Mouse (Mus musculus) heart, adult 2 months (tissue): ENCODE measurements around the gene Taldo1. TPM values are rescaled to one million over a fixed set of nuclear protein-coding genes. Genes with fewer than 3 reads are reported as not detected.

Source experiments
- DNase-seq, 2 experiments: peaks; one replicate each; pipeline ENCODE4 v3.0.0; 2021
- H3K27ac ChIP-seq: fragments of 200-600 bp; 2 replicates; pipeline ENCODE4 v1.8.1; 2022
- H3K27me3 ChIP-seq: fragments of 200-500 bp; 2 replicates; pipeline ENCODE4 v1.6.1; 2012; ENCODE audit warnings: mild to moderate bottlenecking, low read length, inconsistent platforms, mixed read lengths; ENCODE audit not compliant: control insufficient read depth, insufficient read depth
- H3K36me3 ChIP-seq: fragments of 200-500 bp; 2 replicates; pipeline ENCODE4 v1.6.1; 2012; ENCODE audit warnings: low read length, inconsistent platforms; ENCODE audit not compliant: control insufficient read depth, insufficient read depth
- H3K4me1 ChIP-seq: fragments of 200-500 bp; 2 replicates; pipeline ENCODE4 v1.6.1; 2011; ENCODE audit warnings: low read length; ENCODE audit not compliant: control insufficient read depth, insufficient read depth
- H3K4me3 ChIP-seq: fragments of 200-600 bp; 2 replicates; pipeline ENCODE4 v1.8.1; 2022
- H3K79me2 ChIP-seq: fragments of 200-500 bp; replicated peaks from 2 replicates; pipeline ENCODE4 v1.6.1; 2012; ENCODE audit warnings: mild to moderate bottlenecking, inconsistent platforms, low read length, moderate library complexity, mixed read lengths; ENCODE audit not compliant: control insufficient read depth, insufficient read depth
- H3K9ac ChIP-seq: fragments of 200-500 bp; 2 replicates; pipeline ENCODE4 v1.6.1; 2012; ENCODE audit warnings: low read depth, mild to moderate bottlenecking, control low read depth, inconsistent platforms, low read length, mixed read lengths
- CTCF ChIP-seq: fragments of 200-600 bp; IDR thresholded peaks from 2 replicates; pipeline ENCODE4 v1.8.1; 2022; ENCODE audit warnings: antibody characterized with exemption, mild to moderate bottlenecking, moderate library complexity
- EP300 ChIP-seq: fragments of 200-500 bp; IDR thresholded peaks from 2 replicates; pipeline ENCODE4 v1.6.1; 2011; ENCODE audit warnings: low read depth, low read length, control low read depth; ENCODE audit not compliant: insufficient read depth
- POLR2A ChIP-seq: fragments of 200-500 bp; IDR thresholded peaks from 2 replicates; pipeline ENCODE4 v1.6.1; 2011; ENCODE audit warnings: mild to moderate bottlenecking, low read depth, low read length, control low read depth; ENCODE audit not compliant: insufficient read depth
- whole genome bisulfite sequencing: fragments of 180-500 bp; shearing (Covaris S2); methylation state at CpG from one replicate; pipeline ENCODE4 v1.1.7; 2018; 5-methylcytosine and 5-hydroxymethylcytosine counted together
- intact Hi-C: fragments of 180-260 bp; cut with DNase I; formaldehyde crosslinking; loops from one replicate; pipeline ENCODE4 v1.15.1; 2025
- polyA plus RNA-seq: library from polyadenylated mRNA; depleted of rRNA; stranded (reverse); fragments of >200 nt; gene quantifications from 2 replicates; pipeline ENCODE4 v1.2.3, GENCODE M21; 2012
- total RNA-seq, 2 experiments: library from RNA; stranded (reverse); gene quantifications; 2 replicates each; pipeline ENCODE4 v1.2.3; 2021

Taldo1 gene
- total and polyA plus RNA-seq, 3 experiments, result 110 to 132 (median 116) TPM

DNA sequence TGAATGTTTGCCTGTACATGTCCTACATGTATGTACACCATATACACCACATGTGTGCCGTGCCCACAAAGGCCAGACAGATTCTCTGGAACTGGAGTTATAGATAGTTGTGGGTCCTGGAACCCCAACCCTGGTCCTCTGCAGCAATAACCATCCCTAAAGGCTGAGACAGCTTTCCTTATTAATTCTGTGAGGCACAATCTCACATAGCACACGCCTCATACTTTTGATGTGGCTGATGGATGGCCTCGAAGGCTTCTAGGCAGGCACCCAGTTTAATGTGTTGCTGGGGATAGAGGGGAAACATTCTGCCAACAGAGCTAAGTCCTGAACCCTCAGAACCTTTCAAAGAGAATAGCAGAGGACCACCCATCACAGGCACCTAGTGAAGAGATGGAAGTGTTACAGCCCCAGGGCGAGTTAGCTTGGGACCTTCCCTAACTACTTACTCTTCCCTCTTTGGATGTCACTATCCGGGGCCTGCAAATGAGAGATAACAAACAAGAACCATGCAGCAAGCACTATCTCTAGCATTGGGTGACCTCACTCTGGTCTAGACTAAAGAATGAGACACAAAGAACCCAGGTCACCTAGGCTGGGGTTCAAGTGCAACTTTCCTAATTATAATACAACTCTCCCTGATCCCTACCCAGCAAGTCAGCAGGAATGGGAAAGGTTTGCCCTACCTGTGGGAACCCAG is 27.5 kb upstream of the Taldo1 start:
- Histone ChIP-seq H3K36me3 (no peaks in the 10 kb centered on the region), H3K4me3 (no peak overlapping the region), H3K9ac (no peak overlapping the region), H3K27ac (no peak overlapping the region), H3K27me3 (no peaks in the 10 kb centered on the region), H3K4me1 (no peaks in the 10 kb centered on the region), H3K79me2 (no peaks in the 10 kb centered on the region)
- intact Hi-C loops, result loop anchor here (5.0 kb wide), 1 partner anchor 137 kb away; the partner anchor contains the start of gene Phrf1
- WGBS, result 60% methylated on average over 5 of the region's 5 CpGs
- no peak for DNase-seq
- no peak for TF ChIP-seq POLR2A
- no peak for TF ChIP-seq EP300
- no peak for TF ChIP-seq CTCF

DNA sequence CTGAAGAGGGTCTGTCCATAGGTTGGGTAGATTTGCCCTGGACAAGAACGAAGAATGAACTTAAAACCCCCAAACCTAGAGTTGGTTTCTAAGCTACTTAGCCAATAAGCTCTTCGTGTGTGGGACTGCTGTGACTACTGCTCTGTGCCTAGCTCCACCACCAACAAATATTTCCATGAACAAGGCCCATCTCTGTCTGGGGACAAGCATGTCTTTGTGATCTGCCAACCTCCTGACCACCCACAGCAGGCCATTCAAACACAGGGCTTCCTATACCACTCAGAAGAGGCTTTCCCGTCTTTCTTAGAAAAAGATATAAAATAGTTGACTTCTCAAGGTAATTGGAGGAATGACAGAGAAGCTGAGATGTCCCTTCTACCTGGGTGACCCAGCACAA is 27.0 kb upstream of the Taldo1 start:
- TF ChIP-seq POLR2A, result no peak
- TF ChIP-seq CTCF, result no peak
- no peak for TF ChIP-seq EP300
- Histone ChIP-seq H3K79me2 (no peaks in the 10 kb centered on the region), H3K9ac (no peak overlapping the region), H3K27me3 (no peaks in the 10 kb centered on the region), H3K36me3 (no peaks in the 10 kb centered on the region), H3K4me1 (no peaks in the 10 kb centered on the region), H3K27ac (no peak overlapping the region), H3K4me3 (no peak overlapping the region)
- intact Hi-C loops, result no loop called here
- WGBS, result 62% methylated on average over 3 of the region's 3 CpGs
- no peak for DNase-seq

DNA sequence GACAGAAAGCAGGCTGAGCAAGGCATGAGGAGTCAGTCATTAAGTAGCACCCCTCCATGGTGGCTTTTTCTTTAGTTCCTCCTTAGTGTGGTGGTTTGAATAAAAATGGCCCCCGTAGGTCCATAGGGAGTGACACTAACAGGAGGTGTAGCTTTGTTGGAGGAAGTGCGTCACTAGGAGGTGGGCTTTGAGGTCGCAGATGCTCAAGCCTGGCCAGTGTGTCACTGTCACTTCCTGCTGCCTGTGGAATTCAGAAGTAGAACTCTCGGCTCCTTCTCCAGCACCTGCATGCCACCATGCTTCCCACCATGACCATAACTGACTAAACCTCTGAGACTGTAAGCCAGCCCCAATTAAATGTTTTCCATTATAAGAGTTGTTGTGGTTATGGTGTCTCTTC is 24.6 kb upstream of the Taldo1 start:
- no peaks in the 10 kb centered on the region for H3K27me3 ChIP-seq
- TF ChIP-seq CTCF (no peak), EP300 (no peak), POLR2A (no peak)
- H3K27ac ChIP-seq, result no peak overlapping the region
- no peak overlapping the region for H3K4me3 ChIP-seq
- intact Hi-C loops, result no loop called here
- no peak overlapping the region for H3K9ac ChIP-seq
- no peaks in the 10 kb centered on the region for H3K79me2 ChIP-seq
- DNase-seq, result no peak
- H3K36me3 ChIP-seq, result no peaks in the 10 kb centered on the region
- no peaks in the 10 kb centered on the region for H3K4me1 ChIP-seq
- WGBS, result 65% methylated on average over 4 of the region's 4 CpGs

DNA sequence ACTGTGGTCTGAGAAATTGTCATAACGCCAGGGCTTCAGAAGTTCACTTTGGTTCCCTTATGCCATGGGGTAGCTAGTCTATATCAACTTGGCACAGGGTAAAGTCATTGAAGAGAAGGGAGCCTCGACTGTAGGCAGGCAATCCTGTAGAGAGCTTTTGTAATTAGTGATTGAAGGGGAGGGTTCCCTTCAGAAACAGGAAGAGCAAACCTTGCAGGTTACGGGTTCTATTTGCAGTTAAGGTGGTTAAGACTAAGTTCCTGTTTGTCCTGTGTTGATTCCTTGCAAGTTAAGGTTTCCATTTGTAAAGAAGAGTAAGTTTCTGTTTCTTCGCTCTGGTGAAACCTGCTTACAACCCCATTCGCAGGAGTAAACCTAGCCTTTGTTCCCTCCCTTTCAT is 22.1 kb upstream of the Taldo1 start:
- TF ChIP-seq CTCF (no peak), POLR2A (no peak), EP300 (no peak)
- DNase-seq, result no peak
- Histone ChIP-seq H3K4me1 (no peaks in the 10 kb centered on the region), H3K36me3 (no peaks in the 10 kb centered on the region), H3K27me3 (no peaks in the 10 kb centered on the region), H3K27ac (no peak overlapping the region), H3K9ac (no peak overlapping the region), H3K4me3 (no peak overlapping the region), H3K79me2 (no peaks in the 10 kb centered on the region)
- intact Hi-C loops, result no loop called here
- WGBS, result 71% methylated on average over 5 of the region's 5 CpGs

DNA sequence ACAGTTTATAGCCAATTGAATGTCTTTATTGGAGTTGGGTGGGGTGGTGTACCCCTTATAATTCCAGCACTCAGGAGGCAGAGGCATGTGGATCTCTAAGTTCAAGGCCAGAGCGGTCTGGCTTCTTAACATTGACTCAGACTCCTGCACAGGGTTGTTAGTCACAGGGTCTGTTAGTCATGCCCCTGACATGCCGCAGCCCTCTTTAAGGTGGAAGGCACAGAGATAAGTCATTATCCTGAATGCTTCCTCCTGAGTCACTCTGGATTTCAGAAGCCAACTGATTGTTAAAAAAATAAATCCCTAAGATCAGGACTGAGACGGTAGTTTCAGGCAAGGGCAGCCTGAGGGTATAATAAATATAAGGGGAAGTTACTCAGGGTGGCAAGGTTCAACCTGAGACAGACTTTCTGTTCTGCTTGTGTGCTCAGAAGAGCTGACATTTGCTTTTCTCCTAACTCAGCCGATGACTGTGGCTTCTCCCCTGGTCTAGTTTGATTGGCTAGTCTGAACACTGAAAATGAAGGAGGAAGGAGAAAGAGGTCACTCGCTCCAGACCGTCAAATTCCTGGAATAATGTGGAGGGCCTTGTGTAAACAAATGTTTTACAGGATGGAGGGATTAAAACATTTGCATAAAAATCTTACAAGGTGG is 19.9 kb upstream of the Taldo1 start:
- no peaks in the 10 kb centered on the region for H3K27me3 ChIP-seq
- DNase-seq, result no peak
- no peak overlapping the region for H3K4me3 ChIP-seq
- TF ChIP-seq EP300 (no peak), POLR2A (no peak), CTCF (no peak)
- no peaks in the 10 kb centered on the region for H3K4me1 ChIP-seq
- intact Hi-C loops, result no loop called here
- H3K9ac ChIP-seq, result no peak overlapping the region
- H3K27ac ChIP-seq, result no peak overlapping the region
- H3K36me3 ChIP-seq, result no peaks in the 10 kb centered on the region
- no peaks in the 10 kb centered on the region for H3K79me2 ChIP-seq
- 43% methylated on average over 6 of the region's 6 CpGs for WGBS

DNA sequence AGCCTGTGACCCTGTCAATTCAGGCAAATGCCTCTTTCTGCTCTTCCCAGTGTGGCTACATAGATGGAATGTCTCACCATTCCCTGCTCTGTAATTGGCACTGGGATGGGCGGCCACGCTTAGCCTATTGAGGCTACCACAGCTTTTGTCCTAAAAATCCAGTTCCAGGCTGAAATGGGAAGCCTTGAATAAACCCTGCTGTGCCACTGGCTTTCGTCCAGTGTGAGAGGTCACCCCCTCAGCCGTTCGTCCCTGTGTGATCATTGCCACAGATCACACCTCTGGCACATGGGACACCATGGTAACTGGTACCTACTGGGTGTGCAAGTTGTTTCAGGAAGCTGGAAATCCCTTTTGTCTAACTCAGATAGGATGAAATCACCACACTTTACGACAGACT is 18.4 kb upstream of the Taldo1 start:
- H3K4me1 ChIP-seq, result no peaks in the 10 kb centered on the region
- H3K79me2 ChIP-seq, result no peaks in the 10 kb centered on the region
- intact Hi-C loops, result no loop called here
- no peak for DNase-seq
- H3K9ac ChIP-seq, result no peak overlapping the region
- TF ChIP-seq POLR2A, result no peak
- TF ChIP-seq CTCF, result no peak
- no peak for TF ChIP-seq EP300
- H3K27me3 ChIP-seq, result no peaks in the 10 kb centered on the region
- 77% methylated on average over 6 of the region's 6 CpGs for WGBS
- no peaks in the 10 kb centered on the region for H3K36me3 ChIP-seq
- no peak overlapping the region for H3K27ac ChIP-seq
- no peak overlapping the region for H3K4me3 ChIP-seq
